Mouse (Mus musculus): ENCODE results near the gene Pfn1. TPM values are rescaled to one million over a fixed set of nuclear protein-coding genes. Genes with fewer than 3 reads are reported as not detected.

The Pfn1 gene
- polyA plus RNA-seq, 1 experiment from 2014 or later = 2,326 TPM

DNA sequence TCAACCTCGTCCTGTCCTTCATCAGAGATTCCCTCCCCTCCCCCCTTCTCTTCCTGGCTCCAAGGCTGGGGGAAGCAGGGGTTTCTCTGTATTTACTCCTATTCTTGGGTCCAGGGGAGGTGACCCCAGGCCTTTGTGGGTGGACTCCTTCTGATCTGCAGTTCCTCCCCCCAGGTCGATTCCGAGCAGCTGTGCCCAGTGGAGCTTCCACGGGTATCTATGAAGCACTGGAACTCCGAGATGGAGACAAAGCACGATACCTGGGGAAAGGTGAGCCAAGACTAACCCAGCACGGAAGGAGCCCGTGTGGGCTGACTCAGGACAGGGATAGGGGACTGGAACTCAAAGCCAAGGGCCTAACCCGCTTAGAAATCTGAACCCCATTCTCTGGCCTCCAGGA lies 3.5 kb upstream of the Pfn1 start:
- 62% methylated on average over 9 of the region's 9 CpGs for WGBS
- no peak overlapping the region for H3K4me2 ChIP-seq (ENCODE audit: low read depth, low read length)
- H3K4me1 ChIP-seq (ENCODE audit: control insufficient read depth, insufficient read depth, low read length) = peaks cover 31% of the 10 kb centered on the region
- H3K36me3 ChIP-seq (ENCODE audit: control insufficient read depth, insufficient read depth, low read length) = peaks cover 2% of the 10 kb centered on the region; the same call in 1 of the 2 replicates
- no peaks in the 10 kb centered on the region for H3K9me3 ChIP-seq (ENCODE audit: control insufficient read depth, low read length)
- no peak for ATAC-seq
- H3K9ac ChIP-seq (ENCODE audit: low read depth, low read length) = no peak overlapping the region
- no peaks in the 10 kb centered on the region for H3K27me3 ChIP-seq (replicated peaks; ENCODE audit: control insufficient read depth, insufficient read depth, low read length)
- no peak overlapping the region for H3K4me3 ChIP-seq (ENCODE audit: low read length)
- H3K27ac ChIP-seq (ENCODE audit: low read length) = no peak overlapping the region

DNA sequence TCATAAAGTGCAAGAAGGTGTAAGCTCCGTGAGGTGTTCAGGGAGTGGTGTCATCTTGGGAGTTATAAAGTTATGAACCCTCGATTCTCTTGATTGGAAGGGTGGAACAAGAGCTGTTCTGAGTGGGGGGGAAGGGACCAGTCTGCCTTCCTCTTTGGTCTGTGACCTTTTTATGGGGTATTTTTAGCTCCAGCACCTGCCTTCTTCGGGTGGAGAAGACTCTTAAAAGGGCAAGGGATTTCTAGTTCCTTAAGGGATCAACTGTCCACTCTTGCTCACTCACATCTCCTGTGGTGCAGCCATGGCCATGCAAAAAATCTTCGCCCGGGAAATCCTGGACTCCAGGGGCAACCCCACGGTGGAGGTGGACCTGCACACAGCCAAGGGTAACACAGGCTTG lies 3.1 kb upstream of the Pfn1 start:
- WGBS = 35% methylated on average over 6 of the region's 6 CpGs
- H3K4me3 ChIP-seq (ENCODE audit: low read length) = no peak overlapping the region
- ATAC-seq = no peak
- no peak overlapping the region for H3K27ac ChIP-seq (ENCODE audit: low read length)
- no peaks in the 10 kb centered on the region for H3K9me3 ChIP-seq (ENCODE audit: control insufficient read depth, low read length)
- H3K9ac ChIP-seq (ENCODE audit: low read depth, low read length) = no peak overlapping the region
- H3K4me1 ChIP-seq (ENCODE audit: control insufficient read depth, insufficient read depth, low read length) = peaks cover 34% of the 10 kb centered on the region
- no peak overlapping the region for H3K4me2 ChIP-seq (ENCODE audit: low read depth, low read length)
- H3K36me3 ChIP-seq (ENCODE audit: control insufficient read depth, insufficient read depth, low read length) = peaks cover under 1% of the 10 kb centered on the region; the same call in 1 of the 2 replicates
- no peaks in the 10 kb centered on the region for H3K27me3 ChIP-seq (replicated peaks; ENCODE audit: control insufficient read depth, insufficient read depth, low read length)

DNA sequence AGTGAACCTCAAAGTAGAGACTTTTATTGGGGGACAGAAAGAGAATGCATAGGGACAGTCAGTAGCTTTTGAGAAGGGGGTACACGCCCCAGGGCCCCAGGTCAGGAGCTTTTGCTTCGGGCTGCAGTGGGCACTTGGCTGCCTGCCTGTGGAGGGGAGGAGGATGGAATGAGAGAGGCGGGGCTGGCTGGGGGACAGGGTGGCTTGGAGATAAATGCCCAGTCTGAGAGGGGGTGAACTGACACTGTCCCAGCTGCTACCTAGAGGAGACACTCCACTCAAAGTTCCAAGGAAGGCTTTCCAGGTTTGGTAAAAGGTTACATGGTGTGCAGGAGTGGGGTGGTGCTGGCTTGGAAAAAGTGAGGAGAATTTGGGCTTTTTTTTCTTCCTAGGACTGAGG lies 2.5 kb upstream of the Pfn1 start, which contains the start of gene Eno3:
Gene Eno3, plus strand, starts transcription at position 239 of the 400 bp plus-strand sequence.
- Histone ChIP-seq H3K27me3 (replicated peaks; ENCODE audit: control insufficient read depth, insufficient read depth, low read length) (no peaks in the 10 kb centered on the region), H3K4me3 (ENCODE audit: low read length) (peak within 1 kb of the TSS; percentile 99), H3K36me3 (ENCODE audit: control insufficient read depth, insufficient read depth, low read length) (no peaks in the 10 kb centered on the region), H3K27ac (ENCODE audit: low read length) (peak within 1 kb of the TSS; percentile 100), H3K4me2 (ENCODE audit: low read depth, low read length) (peak within 1 kb of the TSS; percentile 94), H3K9me3 (ENCODE audit: control insufficient read depth, low read length) (no peaks in the 10 kb centered on the region), H3K9ac (ENCODE audit: low read depth, low read length) (peak within 1 kb of the TSS; percentile 100), H3K4me1 (ENCODE audit: control insufficient read depth, insufficient read depth, low read length) (peaks cover 39% of the 10 kb centered on the region)
- WGBS = 16% methylated on average over 3 of the region's 3 CpGs
- no peak for ATAC-seq

DNA sequence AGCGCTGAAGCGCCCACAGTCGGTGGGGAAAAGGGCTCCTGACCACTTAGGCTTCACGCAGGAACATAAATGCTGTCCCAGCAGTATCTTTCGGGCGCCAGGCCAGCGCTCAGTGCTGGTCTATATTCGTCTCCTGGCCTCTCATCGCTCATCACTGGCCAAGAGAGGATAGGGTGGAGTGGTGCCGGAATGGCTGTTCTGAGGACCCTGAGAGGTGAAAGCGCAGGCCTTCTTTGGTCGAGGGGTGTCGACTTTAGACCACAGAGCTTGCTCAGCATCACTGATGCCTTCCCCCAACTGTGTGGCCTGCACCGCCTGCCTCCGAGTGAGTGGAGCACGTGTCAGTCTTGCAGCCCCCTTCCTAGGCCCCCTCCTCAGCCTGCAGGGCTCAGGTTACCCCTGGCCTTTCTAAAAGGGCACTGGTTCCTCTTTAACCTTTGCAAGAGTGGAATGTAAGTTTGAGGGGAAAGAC lies 2.0 kb upstream of the Pfn1 start:
- WGBS = 8% methylated on average over 16 of the region's 16 CpGs
- Histone ChIP-seq H3K36me3 (ENCODE audit: control insufficient read depth, insufficient read depth, low read length) (0 out of 2 replicates have a peak, but pooled peaks cover 1% of the 10 kb centered on the region), H3K4me2 (ENCODE audit: low read depth, low read length) (peak overlapping the region; percentile 94), H3K4me3 (ENCODE audit: low read length) (peak overlapping the region; percentile 99), H3K9ac (ENCODE audit: low read depth, low read length) (peak overlapping the region; percentile 100), H3K9me3 (ENCODE audit: control insufficient read depth, low read length) (no peaks in the 10 kb centered on the region), H3K27ac (ENCODE audit: low read length) (peak overlapping the region; percentile 100), H3K27me3 (replicated peaks; ENCODE audit: control insufficient read depth, insufficient read depth, low read length) (no peaks in the 10 kb centered on the region), H3K4me1 (ENCODE audit: control insufficient read depth, insufficient read depth, low read length) (peaks cover 43% of the 10 kb centered on the region)
- ATAC-seq = no peak

DNA sequence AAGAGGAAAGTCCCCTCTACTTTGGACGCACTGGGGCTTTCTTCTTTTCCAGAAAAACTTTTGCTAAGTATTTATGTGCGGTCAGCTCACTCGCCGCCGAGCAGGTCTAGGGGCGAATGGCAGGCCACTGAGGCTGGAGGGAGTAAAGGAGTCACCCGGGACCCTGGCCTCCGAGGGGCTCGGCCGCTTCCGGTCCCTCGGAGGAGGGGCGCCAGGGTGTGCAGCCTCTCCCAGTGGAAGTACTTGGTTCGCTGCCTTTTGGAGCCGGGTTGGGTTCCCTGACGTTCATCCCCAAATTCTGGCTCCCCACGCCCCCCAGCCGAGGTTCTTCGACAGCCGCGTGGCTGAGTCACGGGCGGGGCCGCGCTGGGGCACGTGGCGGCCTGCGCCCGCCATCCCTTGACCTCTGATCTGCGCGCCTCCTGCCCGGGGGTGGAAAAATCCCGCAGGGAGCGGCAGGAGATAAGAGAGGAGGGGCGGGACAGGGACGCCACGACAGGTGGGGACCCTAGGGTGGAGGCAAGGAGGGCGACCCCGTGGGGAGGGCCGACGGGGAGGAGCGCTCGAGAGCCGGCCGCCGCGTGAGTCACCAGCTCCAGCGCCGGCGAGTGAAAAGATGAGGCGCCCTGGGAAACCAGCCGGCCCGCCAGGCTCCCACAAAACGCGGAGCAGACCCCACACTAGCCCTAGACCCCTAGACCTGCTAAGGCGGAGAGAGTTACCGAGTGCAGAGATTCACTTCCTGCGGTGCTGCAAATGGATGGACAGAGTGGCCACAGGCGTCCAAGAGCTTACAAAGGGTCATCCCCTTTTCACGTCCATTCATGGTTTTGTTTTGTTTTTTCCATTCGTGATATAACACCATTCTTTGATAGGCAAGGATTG lies 1.4 kb upstream of the Pfn1 start:
- Histone ChIP-seq H3K4me3 (ENCODE audit: low read length) (peak overlapping the region; percentile 99), H3K4me1 (ENCODE audit: control insufficient read depth, insufficient read depth, low read length) (peaks cover 49% of the 10 kb centered on the region), H3K36me3 (ENCODE audit: control insufficient read depth, insufficient read depth, low read length) (peaks cover 7% of the 10 kb centered on the region), H3K4me2 (ENCODE audit: low read depth, low read length) (peak overlapping the region; percentile 94), H3K27ac (ENCODE audit: low read length) (peak overlapping the region; percentile 100), H3K9ac (ENCODE audit: low read depth, low read length) (peak overlapping the region; percentile 100), H3K27me3 (replicated peaks; ENCODE audit: control insufficient read depth, insufficient read depth, low read length) (no peaks in the 10 kb centered on the region), H3K9me3 (ENCODE audit: control insufficient read depth, low read length) (no peaks in the 10 kb centered on the region)
- under 1% methylated on average over 61 of the region's 61 CpGs for WGBS
- ATAC-seq = peak; percentile 47

DNA sequence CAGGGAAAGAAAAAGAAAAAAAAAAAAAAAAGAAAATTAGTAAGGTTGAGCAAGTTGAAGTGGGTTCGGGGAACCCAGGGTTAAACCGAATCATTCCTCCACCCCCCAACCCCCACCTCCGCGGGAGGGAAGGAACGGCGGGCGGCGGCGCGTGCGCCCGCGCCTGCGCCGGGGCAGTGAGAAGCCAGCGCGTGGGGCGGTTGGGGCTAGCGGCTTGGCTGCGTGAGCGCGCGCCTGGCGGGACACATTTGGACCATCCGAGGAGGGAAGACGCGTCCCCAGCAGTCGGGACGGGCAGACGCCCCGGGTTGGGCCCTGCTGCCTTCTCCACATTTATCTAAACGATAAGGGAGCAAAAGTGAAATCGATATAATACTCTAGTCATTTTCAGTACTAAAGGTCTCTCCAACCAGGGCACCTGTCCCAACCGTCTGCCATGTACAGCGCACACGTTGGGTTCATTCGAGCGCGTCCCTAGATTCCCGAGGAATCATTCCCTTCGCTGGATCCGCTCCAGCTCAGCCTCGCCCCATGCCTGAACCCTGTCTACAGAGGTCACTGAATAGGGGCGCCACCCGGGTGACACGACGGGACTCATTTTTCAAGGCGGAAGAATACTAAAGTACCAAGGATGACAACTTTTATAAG lies 603 bp upstream of the Pfn1 start:
- WGBS = under 1% methylated on average over 48 of the region's 48 CpGs
- H3K27me3 ChIP-seq (replicated peaks; ENCODE audit: control insufficient read depth, insufficient read depth, low read length) = no peaks in the 10 kb centered on the region
- peak overlapping the region; percentile 94 for H3K4me2 ChIP-seq (ENCODE audit: low read depth, low read length)
- H3K4me3 ChIP-seq (ENCODE audit: low read length) = peak overlapping the region; percentile 99
- peaks cover 57% of the 10 kb centered on the region for H3K4me1 ChIP-seq (ENCODE audit: control insufficient read depth, insufficient read depth, low read length)
- peak overlapping the region; percentile 100 for H3K27ac ChIP-seq (ENCODE audit: low read length)
- H3K9ac ChIP-seq (ENCODE audit: low read depth, low read length) = peak overlapping the region; percentile 100
- no peaks in the 10 kb centered on the region for H3K9me3 ChIP-seq (ENCODE audit: control insufficient read depth, low read length)
- H3K36me3 ChIP-seq (ENCODE audit: control insufficient read depth, insufficient read depth, low read length) = peaks cover 9% of the 10 kb centered on the region
- ATAC-seq = peak; percentile 62

DNA sequence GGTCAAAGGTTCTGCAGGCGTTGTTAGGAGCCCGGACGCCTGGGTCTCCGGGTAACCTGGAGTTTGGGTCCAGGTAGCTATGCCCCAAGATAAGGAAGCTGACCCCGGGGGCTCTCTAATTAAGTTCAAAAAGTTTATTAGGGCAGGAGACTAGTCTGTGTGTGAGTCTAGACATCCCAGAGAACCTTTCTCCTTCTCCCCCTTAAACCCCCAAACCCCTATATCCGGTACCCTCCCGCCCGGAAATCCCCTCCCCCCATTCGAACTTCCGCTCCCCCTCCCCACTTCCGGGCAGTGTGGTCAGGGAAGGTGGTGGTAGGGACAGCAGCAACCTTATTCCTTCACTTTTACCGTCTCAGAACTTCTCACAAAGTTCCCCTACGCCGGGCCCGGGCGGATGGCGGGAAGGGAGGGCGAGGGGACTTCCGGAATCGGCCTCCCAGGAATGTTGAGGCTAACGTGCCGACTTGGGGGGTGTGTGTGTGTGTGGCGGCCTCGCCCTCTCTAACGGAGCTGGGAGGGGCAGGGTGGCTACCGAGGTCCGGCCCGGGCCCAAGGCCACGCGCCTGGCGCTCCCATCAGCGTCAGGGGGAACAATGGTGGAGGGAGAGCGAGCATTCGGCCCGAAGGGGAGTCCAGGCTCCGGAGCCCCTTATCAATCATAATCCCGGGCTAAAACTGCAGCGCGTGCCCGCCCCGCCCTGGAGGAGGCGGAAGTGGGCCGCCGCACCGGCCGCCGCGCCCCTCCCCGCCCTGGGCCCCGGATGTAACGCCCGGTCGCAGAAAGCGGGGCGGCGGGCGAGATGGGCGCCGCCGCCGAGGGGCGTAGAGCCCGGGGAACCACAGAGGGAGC lies 873 bp downstream of the Pfn1 start:
- peak overlapping the region; percentile 100 for H3K9ac ChIP-seq (ENCODE audit: low read depth, low read length)
- peaks cover 63% of the 10 kb centered on the region for H3K4me1 ChIP-seq (ENCODE audit: control insufficient read depth, insufficient read depth, low read length)
- H3K4me3 ChIP-seq (ENCODE audit: low read length) = peak overlapping the region; percentile 99
- under 1% methylated on average over 62 of the region's 63 CpGs for WGBS
- peak overlapping the region; percentile 100 for H3K27ac ChIP-seq (ENCODE audit: low read length)
- H3K4me2 ChIP-seq (ENCODE audit: low read depth, low read length) = peak overlapping the region; percentile 85
- ATAC-seq = peak; percentile 46
- H3K36me3 ChIP-seq (ENCODE audit: control insufficient read depth, insufficient read depth, low read length) = peaks cover 18% of the 10 kb centered on the region
- H3K9me3 ChIP-seq (ENCODE audit: control insufficient read depth, low read length) = no peaks in the 10 kb centered on the region
- H3K27me3 ChIP-seq (replicated peaks; ENCODE audit: control insufficient read depth, insufficient read depth, low read length) = no peaks in the 10 kb centered on the region

DNA sequence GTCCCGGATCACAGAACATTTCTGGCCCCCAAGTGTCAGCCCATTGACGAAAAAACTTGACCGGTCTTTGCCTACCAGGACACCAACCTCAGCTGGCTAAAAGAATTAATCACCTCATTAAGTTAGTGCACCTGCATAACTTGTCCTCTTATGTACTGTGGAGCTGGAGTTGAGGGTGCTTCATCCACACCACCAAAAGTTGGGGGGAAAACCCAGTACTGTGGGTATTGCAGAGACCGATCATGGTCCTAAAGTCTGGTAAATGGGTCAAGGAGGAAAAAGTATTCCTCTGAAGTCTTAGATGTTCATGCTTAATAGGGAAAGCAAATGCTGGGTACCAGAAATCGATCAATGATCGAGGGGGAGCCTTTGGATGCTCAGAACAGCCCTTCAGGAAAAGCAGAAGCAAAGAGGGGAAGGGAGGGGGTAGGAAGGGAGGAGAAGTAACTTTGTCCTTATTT lies 1.5 kb downstream of the Pfn1 start:
- peaks cover 18% of the 10 kb centered on the region for H3K36me3 ChIP-seq (ENCODE audit: control insufficient read depth, insufficient read depth, low read length)
- H3K4me3 ChIP-seq (ENCODE audit: low read length) = peak overlapping the region; percentile 99
- H3K27ac ChIP-seq (ENCODE audit: low read length) = peak overlapping the region; percentile 100
- peak overlapping the region; percentile 85 for H3K4me2 ChIP-seq (ENCODE audit: low read depth, low read length)
- H3K9ac ChIP-seq (ENCODE audit: low read depth, low read length) = peak overlapping the region; percentile 100
- no peak for ATAC-seq
- peaks cover 58% of the 10 kb centered on the region for H3K4me1 ChIP-seq (ENCODE audit: control insufficient read depth, insufficient read depth, low read length)
- 42% methylated on average over 6 of the region's 6 CpGs for WGBS
- H3K27me3 ChIP-seq (replicated peaks; ENCODE audit: control insufficient read depth, insufficient read depth, low read length) = no peaks in the 10 kb centered on the region
- no peaks in the 10 kb centered on the region for H3K9me3 ChIP-seq (ENCODE audit: control insufficient read depth, low read length)
